Mouse (Mus musculus) layer of hippocampus, adult 11-12 months (tissue): ENCODE measurements around the gene Pcdh8.

Experiments used
- DNase-seq: peaks from one replicate; pipeline ENCODE4 v3.0.0; 2022; ENCODE audit warnings: low spot score

Gene Pcdh8

DNA sequence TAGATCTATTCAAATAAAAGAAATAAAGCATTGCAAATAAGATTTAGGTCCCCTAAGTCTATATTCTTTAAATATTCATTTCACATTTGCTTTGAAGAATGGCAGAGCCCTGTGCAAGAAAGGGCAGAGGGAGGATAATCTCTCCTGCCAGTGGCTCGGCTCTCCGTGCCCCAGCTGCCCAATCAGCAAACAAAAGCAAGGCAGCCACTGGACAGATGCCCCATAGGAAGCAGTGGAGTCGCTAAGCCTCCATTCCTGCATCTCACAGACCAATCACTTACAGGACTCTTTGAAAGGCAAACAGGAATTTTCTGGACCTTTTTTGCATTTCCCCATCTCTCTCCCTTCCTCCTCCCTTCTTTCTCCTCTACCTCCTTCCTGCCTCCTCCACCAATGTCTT, 17.0 kb downstream of the Pcdh8 start:
- no peak for DNase-seq

DNA sequence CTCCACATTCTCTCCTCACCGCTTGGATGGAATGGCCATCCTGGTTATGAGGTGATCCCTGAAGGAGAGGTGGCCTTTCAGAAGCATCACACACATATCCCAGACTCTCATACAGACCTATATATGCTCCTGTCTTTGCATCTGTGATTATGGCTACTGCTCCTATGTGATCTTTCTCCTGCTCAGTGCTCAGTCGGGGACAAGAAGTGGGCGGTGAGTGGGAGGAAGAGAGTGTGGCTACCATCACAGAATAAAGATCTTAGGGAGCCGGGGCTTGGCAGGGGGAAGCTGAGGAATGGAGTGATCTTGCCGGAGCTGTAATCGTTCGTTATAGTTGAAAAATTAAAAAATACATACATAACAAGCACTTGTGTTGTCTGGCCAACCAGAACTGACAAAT, 17.4 kb downstream of the Pcdh8 start:
- DNase-seq = no peak

- DNase-seq = no peak
Measured at GRCm38 (mm10) chr14:79740515-79740914, 30.6 kb downstream of the Pcdh8 start.

DNA sequence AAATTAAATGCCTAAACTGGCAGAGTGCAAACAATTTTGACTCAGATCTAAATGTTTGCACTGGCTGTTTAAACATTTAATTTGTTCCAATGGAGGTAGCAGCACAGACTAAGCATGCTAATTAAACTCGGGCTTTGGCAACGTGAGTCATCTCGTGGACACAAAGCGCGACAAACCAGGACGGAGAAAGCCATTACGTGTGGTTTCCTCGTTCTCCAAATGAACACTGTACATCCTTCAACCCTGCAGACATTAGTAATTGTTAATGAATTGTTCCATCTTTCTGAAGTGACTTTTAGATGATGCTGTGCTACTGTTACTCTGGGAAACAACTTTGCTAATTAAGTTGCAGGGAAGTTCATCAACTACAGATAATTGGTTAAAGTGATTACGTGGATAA, 32.7 kb downstream of the Pcdh8 start:
- no peak for DNase-seq

GRCm38 (mm10) chr14:79737642-79738379, 33.3 kb downstream of the Pcdh8 start:
- peak; percentile 19 for DNase-seq

DNA sequence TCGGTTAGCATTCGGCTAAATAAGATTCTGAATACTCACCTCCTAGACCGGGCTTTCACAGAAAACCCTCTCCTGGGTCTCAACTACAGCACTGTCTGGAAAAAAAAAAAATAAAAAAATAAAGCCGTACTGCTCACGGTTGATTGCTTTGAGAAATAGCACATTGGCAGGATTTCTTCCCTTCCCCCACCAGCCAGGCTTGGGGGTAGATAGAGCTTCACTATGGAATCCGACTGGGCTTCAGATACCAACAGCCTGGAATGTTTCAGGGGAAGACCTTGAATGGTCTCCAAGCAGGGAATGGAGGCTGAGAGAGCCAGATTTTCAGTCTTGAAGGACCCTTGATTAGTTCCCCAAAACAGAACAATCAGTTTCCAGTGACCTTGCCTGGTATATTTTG, 34.3 kb downstream of the Pcdh8 start:
- DNase-seq = no peak

- DNase-seq = no peak
Measured at GRCm38 (mm10) chr14:79733501-79733900, 37.6 kb downstream of the Pcdh8 start.

- DNase-seq = no peak
Measured at GRCm38 (mm10) chr14:79728811-79729210, 42.3 kb downstream of the Pcdh8 start.

DNA sequence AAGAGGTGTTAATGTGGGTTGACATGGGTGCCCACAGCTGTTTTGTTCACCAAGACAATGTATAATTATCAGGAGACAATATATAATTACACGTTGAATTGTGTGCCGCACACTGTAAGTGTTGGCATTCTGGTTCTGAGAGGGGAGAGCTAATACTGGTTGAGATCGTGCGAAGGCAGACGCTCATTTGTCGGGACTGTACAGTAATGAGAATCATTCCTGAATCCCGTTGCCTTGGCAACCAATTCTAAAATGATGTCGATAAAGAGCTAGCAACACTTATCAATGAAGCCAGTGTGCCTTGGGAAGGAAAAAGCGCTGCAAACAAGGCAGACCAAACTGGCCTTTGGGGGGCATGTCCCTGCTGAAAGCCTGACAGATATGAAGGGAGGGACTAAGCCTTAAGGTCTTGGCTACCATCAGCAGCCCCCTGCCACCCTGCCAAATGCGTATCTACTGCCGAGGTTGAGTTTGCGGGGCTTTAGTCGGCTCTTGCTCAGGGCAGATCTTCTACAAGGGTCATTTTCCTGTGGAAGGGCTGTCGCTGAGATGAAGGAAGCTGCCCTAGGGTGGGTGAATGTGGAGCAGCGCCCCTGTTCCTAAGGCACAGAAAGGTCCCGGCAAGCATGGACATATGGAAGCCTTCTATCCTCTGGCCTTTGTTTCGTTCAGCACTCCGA, 47.0 kb downstream of the Pcdh8 start:
- DNase-seq = peak; percentile 61

DNA sequence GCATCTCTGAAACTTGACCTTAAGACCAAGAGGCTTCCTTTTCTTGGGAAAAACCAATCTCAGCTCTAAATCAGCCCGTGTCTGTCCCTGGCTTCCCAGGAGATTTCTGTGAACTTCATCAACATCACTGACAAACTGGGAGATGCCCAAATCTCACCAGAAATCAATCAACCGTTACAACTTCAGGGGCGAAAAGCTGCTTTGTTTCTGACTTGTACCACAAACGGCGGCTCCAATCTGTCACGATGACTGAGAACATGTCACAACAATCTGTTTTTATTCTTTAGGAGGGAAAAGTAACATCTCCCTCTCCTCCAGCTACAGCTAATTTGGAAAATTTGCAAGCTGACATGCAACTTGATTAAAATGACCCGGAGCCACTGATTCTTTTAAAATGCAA, 48.9 kb downstream of the Pcdh8 start:
- DNase-seq = peak; percentile 44
